Mouse (Mus musculus) brain, embryonic 14.5 days (tissue): ENCODE results near the gene Tbxas1.

ENCODE experiments used
- CTCF ChIP-seq: fragments of 200-500 bp; IDR thresholded peaks from 2 replicates; pipeline ENCODE4 v1.5.1; 2012; ENCODE audit warnings: inconsistent platforms, mild to moderate bottlenecking, moderate library complexity, borderline replicate concordance; ENCODE audit not compliant: insufficient read depth, insufficient read length; ENCODE audit errors: extremely low read depth
- POLR2A ChIP-seq: fragments of 200-500 bp; IDR thresholded peaks from 2 replicates; pipeline ENCODE4 v1.6.1; 2012; ENCODE audit warnings: mild to moderate bottlenecking, inconsistent platforms, borderline replicate concordance; ENCODE audit not compliant: poor library complexity, insufficient read depth, insufficient read length, severe bottlenecking; ENCODE audit errors: extremely low read depth

DNA sequence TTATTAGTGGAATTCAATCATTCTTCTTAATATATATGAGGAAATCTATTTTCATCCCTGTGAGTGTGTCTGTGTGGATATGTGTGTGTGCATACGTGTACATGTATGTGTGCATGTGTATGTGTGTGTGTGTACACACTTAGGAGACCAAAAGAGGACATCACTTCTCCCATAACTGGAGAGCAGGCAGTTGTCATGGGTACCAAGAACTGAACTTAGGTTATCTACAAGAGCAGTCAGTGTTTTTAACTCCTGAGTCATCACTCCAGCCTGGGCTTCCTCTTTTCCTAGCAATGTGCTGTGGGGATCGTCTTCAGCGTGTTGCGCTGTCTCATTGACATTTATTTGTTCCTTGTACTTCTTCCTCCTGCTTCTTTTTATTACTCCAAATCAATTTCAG lies 24.9 kb downstream of the Tbxas1 start:
- no peak for TF ChIP-seq CTCF
- TF ChIP-seq POLR2A, result no peak
